Mouse (Mus musculus) c-Kit-positive CD71-positive TER-119-negative erythroid progenitor cells, embryonic 14.5 days (primary cell): ENCODE results near the gene Batf.
A peak's percentile ranks its signal among the peaks of the same experiment; 100 is the strongest.
"Not testable (repeated sequence)": the region's sequence is repeated elsewhere in the genome, so short reads cannot be mapped to it uniquely, and the experiment has no call there.

Experiments used
- DNase-seq: peaks from one replicate; pipeline ENCODE4 v3.0.0-alpha.2; 2013; ENCODE audit warnings: low read depth

Gene Batf

DNA sequence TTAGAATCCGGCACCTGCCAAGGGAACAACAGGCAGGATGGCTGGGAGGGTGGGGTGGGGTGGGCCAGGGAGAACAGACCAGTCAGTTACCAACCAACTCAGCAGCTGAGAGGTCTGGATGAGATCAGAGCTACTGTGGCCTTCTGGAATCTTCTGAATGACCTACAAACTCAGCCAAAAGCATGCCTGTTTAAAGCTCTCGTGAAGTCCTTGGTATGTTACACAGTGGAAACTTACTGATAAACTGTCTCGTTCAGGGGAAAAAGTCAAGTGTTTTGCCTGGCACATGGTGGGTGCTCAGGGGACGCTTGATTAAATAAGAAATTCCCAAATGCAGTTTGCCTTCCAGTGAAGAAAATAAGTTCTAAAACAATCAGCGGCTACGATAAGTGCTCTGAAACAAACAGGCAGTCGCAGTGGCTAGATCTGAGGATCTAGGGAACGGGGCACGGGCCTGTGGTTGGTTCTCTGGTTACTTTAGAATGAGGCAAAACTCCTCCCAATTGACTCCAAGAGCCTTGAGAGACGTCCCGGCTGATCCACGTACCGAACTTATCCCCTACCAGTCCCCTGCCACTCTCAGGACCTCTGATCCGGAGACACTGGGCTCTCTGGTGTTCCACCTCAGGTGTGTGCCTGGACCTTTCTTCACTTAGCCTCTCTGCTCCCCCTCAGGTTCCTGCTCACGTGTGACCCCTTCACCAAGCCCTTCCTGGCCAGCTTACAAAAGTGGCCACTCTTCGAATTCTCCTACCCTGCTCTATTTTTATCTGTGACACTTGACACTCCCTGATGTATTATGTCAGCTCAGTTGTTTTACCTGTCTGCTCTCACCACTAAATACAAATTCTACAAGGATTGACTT is 1.8 kb upstream of the Batf start:
- no peak for DNase-seq

DNA sequence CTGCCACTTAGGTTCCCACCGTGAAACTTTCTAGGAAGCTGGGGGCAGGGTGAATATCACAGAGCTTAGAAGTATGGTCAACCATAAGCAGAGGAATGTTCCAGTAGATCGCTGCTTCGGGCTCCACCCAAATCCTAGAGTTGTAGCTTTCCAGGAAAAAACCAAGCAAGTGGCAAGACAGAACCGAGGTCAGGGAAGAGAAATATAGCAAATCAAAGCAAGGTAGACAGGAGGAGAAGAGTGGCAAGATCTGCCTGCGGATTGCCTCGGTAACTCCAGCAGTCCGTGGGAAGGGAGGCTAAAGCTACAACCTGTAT is 706 bp downstream of the Batf start:
- no peak for DNase-seq

DNA sequence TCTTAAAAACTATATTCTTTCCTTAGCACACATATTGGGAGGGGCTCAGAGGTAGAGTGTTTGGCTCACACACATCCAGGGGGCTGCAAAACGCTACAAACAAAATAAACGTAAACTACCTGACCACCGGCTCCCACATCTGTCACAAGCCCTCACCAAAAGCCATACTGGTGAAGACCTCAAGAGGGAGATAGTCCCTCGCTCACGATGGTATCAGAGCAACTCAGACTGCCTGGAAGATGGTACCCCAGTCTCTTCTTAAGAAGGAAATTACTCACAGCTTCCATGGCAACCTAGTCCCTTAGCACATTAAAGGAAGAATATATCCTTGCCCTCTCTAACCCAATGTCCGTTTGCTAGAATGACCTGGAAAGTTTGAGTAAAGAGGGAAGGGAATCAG is 1.4 kb downstream of the Batf start:
- DNase-seq, result no peak

DNA sequence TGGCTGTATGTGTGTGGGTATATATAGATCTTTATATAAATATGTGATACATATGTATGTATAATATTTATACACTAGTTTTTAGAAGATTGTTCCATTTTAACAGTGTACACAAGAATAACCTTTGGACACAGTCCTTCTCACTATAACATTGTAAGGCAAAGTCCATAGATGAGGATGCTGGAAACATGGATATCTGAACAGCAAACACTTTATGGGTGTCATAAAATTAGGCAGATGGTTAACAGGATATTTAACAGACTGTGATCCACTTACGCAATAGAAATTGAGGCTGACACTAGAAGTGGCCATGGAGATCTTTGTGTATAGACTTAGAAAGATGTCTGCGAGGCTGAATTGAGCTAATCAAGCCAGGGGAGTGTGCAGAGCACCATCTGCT is 9.3 kb downstream of the Batf start:
- no peak for DNase-seq

DNA sequence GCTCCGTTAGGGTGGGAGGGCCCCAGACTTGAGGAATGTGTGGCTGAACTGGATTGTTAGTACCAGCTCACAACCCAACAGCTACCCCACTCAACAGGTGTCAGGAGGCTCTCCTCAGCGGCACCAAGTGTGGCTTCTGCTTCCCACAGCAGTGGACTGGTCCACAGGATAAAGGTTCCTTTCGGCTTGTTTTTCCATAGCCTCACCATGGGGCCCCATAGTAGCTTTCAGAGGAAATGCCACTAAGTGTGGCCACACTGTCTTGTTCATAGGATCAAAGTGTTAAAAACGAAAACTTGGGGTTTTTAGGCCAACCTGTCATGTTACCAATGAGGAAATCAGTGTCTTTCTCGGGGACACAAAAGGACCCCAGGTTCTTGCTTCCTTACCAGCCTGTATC is 10.0 kb downstream of the Batf start:
- no peak for DNase-seq

DNA sequence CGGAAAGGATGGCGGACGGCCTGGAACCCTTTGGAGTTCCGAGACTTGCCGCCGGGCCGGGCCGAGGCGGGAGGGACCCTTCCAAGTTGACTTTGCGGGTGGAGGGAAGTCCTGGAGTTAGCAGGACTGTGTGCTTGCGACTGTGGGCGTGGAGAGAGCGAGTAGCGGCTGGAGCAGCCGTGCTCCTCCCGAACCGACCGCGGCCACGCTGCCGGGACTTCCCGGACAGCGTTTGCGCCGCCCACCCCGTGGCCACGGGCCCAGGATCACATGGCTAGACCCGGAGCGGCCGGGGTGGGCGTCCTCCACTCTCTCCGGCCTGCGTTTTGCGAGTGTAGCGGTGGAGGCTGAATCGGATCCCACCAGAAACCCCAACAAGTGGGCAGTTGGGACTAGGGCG is 11.7 kb downstream of the Batf start:
- not testable (repeated sequence) for DNase-seq

DNA sequence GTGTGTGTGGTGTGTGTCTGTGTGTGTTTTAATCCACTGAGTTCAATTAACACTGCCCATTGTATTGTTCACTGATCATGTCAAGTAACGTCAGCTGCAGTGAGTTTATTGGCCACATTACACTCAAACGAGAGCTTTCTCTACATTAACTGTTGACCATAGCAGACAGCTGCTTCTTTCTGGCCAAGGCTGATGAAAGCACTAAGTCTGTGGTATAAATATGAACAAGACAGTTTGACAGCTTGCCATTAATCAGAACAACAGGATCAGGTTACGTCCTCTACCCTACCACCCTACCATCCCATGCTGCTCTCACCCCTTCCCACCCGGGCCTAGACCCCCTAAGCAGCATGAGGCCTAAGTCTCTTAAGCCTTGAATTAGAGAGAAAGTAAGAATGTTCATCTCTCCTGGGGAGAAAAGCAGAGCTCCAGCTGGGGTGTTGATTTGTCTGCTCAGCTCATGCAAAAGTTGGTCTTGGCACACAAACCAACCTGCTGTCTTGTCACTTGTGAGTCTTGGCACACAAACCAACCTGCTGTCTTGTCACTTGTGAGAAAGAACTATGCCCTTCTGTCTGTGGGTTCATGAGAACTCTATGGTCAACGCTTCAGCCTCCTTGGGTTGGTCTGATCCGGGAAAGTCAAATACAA is 13.8 kb downstream of the Batf start:
- no peak for DNase-seq

DNA sequence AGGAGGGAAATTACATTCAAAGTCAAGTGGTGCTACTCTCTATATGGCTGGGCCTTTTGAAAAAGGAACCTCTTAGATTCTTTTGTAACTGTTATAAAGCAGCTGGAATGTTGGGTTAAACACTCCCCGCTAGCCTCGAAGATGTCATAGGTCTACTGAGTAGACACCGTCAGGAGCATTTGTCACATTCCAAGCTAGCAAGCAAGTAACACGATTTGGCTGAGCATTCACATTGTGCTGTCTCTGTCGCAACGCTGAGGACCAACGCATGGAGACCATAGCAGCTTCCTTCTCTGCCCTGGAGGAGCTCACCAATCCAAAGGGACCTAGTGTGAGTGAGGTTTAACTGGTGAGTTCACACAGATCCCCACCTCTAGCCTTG is 14.4 kb downstream of the Batf start:
- DNase-seq, result no peak

DNA sequence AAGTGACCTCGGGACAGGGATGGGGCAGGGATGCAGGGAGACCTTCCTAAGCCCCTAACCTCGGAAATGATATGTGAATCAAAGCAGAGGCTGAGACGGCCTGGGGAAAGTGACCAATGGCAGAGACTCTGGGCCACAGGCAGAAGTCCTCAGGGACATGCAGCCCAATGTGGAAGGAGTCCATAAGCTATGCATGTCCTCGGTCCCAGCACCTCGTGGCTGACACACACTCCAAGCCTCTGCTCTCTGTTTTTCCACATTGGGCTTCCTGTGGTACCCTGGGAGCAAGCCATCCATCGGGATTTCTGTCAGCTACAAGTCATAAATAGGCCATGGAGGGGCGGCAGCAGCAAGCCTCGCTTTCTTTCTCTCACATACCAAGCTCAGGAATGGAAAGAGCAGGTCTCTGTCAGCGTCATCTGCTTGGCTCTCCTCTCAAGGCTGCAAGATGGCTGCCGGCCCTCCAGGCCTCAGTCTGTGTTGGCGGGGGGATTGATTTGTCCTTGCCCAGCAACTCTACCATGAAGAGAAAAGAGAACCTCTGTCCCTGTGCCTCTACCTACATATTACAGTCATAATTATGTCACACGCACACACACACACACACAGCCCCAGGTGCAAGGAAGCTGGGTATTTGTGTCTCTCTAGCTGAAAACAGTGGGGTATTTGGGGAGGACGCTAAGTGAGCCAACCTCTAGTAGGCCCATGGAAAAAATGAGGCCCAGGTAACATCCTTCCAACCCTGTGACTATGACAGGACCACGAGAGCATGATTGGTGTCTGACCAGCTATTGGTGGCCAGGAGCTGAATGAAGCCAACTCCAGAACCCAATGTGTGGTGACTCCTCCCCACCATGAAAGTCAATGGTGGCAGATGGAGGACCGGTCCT is 15.9 kb downstream of the Batf start:
- no peak for DNase-seq

DNA sequence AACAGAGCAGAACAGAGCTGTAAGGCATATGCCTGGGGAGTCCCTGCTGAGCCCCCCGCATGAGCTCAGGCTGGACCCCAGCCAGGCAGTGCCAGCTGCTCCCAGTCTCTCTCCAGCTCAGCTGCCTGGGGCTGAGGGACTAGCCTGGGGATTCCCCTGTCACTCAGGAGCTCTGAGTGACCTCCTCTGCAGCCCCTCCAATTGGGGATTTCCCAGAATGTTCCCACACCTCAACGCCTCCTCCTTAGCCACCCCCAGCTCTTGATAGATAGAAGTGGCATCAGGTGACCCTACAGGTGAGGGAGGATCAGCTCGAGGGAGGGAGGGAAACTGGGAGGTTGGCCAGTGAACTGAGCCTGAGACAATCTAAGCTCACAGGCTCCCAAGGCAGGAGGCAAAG is 17.0 kb downstream of the Batf start:
- no peak for DNase-seq

DNA sequence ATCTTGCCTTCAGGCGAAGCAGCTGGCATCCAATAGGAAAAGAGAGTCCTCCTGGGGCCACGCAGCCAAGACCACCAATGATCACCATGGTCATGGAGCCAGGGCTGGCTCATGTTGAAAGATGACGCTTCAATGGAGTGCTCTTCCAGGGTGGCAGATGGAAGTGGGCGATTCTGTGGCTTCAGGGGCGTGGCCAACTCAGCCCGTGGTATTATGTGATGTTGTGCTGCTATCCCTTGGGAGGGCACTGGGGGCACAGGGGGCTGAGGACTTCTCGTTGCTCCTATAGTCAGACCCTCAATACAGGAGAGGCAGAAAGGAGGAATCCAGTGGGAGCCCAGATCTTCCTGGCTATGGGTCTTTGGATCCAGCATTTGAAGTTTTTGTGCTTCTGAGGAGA is 18.1 kb downstream of the Batf start:
- no peak for DNase-seq

DNA sequence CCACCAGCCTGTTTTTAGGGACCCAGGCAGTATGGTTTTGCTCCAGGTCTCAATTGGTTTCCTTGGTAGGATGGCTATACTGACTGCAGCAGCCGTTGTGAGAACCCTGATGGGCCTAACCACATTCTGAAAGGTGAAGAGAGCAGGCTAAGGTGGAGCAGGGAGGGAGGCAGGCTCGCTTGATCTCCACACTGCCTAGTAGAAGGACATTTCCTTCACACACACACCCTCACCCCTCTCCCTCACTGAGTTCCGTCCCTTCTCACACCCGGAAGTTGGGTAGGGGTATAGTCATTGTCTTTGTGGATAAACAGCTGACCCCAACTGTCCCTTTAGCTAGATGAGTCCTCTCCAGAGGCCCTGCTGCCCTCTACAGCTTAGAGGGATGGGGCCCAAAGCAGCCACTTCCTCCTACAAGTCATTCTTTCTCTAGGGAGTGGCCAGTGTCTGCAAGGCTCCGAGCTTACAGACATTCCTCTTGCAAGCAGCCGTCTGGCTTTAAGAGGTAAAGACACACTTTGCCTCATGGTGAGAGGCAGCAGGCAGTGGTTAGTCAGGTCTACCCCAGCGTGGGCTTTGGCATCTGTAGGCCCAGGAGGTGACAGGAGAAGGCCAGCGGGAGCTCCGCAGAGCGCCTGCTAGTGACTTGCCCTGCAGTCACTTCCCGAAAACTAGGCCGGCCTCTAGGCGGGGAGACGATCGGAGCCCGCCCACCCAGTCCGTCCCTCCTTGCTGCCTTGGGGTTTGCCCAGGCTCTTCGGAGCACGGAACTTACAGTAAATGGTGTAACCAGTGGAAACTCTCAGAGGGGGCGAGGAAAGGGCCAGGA is 18.7 kb downstream of the Batf start:
- peak; percentile 65 for DNase-seq

DNA sequence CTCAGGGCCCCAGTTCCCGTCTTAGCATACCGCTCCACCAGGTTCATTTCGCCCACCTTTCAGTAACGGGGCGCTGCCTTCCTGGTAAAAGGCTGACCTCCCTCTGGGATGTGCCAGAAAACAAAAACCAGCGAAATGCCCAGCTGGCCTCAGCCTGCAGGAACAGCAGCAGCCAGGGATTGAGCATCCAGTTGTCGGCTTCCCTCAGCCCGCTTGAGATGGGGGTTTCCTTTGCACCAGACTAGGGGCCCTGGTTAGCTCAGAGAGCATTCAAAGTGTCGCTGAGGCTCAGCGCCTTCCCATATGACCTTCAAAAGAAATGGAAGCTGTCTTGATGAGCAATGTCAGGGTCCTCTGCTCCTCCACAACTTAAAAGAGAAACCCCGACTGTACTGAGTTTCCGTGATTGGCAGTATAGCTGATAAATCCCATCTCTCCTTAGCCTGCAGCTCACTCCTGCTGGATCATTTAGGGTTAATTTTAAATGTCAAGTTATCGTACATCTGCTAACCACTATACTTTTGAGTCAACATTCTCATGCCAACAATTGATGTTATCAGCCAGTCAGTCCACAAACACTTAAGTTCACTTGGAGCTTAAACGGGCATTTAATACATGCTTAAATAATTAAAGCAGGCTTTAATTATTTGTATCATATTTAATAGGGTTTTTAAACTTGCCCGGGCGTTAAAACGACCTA is 19.5 kb downstream of the Batf start:
- DNase-seq, result no peak

DNA sequence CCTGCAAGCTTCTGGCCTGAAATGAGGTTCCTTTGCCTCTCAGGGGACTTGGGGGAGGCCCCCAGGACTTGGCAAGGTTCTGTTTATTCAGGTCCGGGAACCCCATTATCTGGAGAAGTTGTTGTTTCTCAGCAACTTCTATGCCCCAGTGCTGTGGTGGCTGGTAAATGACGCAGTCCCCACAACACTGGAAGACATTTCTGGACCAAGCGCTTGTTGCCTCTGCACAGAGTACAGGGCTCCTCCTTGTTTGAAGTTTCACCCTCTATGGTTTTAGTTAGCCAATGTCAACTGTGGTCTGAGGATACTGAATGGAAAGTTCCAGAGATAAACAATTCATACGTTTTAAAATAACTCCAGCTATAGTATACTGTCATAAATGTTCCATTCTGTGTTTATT is 20.4 kb downstream of the Batf start:
- DNase-seq, result no peak

DNA sequence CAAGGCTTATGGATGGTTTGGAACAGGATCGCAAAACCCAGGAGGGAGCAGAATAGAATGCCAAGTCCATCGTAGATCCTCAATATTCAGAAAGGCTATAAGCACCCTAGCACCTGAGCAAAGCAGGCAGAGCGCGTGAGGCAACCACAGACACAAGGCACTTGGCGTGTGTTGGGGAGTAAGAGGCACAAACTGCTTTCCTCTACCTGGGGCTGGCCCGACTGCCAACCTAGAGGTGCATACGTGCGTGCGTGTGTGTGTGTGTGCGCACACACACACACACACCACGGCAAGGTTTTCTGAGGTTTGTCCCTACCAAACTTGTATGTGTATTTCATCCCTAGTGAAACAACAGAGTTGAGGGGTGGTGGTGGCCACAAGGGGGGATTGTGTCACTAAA is 20.9 kb downstream of the Batf start:
- no peak for DNase-seq

DNA sequence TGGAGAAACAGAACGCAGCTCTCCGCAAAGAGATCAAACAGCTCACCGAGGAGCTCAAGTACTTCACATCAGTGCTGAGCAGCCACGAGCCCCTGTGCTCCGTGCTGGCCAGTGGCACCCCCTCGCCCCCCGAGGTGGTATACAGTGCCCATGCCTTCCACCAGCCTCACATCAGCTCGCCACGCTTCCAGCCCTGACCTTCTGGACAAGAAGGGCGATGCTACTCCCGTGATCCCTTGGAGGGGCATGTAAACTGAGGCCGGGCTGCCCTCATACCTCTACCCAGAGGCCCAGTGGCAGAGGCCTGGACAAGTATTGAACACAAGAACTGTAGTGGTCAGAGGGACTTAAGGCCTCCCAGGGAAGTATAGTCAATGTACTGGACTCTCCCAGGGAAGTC is 22.1 kb downstream of the Batf start:
- DNase-seq, result no peak

DNA sequence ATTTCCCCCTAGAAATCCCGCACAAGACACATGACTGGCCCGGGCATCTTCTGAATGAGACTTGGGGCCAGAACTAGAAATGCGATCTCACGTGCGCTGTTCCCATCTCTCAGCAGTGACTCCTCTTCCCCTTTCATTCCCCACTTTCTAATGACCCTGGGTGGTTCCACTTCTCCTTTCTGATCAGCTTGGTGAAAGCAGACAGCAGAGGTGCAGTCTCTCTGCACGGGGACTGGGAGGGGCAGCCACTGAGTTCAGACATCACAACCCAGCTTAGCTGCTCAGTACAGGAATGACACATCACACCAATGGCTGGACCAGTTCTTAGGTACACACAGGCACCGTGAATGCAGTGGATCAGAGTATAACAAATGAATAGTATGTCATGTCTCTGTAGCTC is 24.2 kb downstream of the Batf start:
- no peak for DNase-seq

DNA sequence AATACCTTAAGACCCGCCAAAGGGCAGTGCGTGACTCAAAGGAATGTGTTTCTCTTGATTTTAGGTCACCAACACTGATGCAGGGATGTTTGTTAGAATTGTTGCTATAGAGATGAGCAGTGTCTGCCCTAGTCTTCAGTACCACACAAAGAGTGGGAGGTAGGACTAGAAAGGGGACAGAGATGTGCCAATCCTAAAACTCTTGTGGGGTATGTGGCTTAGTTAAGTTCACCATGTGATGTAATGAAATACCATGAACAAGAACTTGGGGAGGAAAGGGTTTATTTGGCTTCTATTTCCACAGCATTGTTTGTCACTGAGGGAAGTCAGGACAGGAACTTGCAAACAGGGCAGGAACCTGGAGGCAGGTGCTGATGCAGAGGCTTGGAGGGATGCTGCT is 26.1 kb downstream of the Batf start:
- DNase-seq, result no peak

DNA sequence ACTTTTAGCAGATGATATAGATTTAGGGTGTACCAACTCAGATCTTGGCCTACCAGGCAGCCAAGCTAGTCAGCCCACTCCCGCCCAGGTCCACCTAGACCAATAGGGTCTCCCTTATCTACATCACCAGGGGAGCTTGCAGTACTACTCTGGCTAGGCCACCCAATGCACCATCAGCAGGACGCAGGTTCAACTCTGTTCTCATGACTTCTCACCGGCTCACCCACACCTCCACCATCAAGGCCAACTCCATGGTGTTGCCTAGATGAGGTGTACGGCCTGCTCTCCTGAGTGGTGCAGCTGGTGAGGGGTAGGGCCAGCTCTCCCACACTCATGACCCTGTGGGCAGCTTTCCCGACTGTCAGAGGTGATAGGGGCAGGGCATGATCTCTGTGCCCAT is 27.7 kb downstream of the Batf start:
- no peak for DNase-seq

DNA sequence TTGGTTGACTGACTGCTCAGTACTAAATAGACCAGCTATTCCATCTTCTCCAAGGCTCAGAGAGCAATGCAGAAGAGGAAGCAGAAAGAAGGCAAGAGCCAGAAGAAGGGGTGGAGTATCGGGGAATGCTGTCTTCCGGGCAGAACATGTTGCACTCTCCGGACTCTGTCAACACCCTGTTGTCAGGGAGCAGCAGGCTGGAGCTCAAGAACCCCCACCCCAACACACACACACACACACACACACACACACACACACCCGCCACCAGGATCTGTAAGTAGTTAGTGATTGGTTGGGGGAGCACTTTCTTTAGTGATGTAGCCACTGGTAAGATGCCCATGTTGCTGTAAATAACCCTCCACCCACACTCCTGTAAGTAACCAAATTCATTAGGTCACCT is 38.8 kb downstream of the Batf start:
- DNase-seq, result no peak

DNA sequence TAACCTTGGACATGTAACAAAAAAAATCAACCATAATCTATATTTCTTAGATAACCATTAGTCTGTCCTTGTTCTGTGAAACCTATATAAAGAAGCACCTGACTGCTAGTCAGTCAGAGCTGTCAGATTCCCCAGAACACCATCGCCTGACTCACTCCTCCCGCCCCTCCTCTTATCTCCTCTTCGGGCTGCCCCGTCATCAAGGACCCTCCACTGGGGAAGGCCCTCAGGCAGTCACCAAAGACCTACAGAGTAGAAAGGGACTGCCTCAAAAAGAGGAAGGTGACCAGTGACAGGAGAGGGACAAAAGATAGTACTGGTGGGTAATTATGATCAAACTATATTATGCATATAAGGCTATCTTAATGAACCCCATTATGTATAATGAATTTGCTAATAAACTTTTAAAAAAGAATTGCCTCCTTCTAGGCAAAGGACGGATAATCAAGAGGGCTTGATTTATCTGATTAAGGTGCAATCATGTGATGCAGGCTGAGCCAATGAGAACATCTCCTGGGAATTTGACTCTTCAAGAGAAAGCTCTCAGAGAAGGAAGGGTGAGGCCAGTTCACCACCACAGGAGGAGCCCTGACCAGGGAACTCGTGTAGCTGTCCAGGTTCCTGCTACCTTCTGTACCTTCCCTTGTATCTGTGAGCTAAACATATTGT is 40.4 kb downstream of the Batf start:
- no peak for DNase-seq
